Mouse (Mus musculus) kidney, postnatal 0 days (tissue): ENCODE measurements around the gene Defb47. TPM values are rescaled to one million over a fixed set of nuclear protein-coding genes. Genes with fewer than 3 reads are reported as not detected.

ENCODE experiments used
- ATAC-seq: fragments of 200-750 bp; cut with Nextera tagmentation; replicated peaks from 2 replicates; pipeline ENCODE4 v1.8.0; 2017; ENCODE audit warnings: low read depth, moderate number of reproducible peaks, moderate TSS enrichment, moderate library complexity; ENCODE audit not compliant: low FRiP score
- DNase-seq: peaks from one replicate; pipeline ENCODE4 v3.0.0-alpha.2; 2016; ENCODE audit warnings: low spot score
- H3K27ac ChIP-seq: fragments of 300-500 bp; sonication (generic); 2 replicates; pipeline ENCODE4 v1.5.1; 2014; ENCODE audit warnings: mild to moderate bottlenecking
- H3K27me3 ChIP-seq: fragments of 300-500 bp; sonication (generic); 2 replicates; pipeline ENCODE4 v1.6.1; 2014; ENCODE audit warnings: low read length, mixed read lengths; ENCODE audit not compliant: insufficient read depth
- H3K36me3 ChIP-seq: fragments of 300-500 bp; sonication (generic); 2 replicates; pipeline ENCODE4 v1.6.1; 2014; ENCODE audit warnings: low read length, mixed read lengths; ENCODE audit not compliant: insufficient read depth
- H3K4me1 ChIP-seq: fragments of 300-500 bp; sonication (generic); replicated peaks from 2 replicates; pipeline ENCODE4 v1.6.1; 2014; ENCODE audit warnings: antibody characterized with exemption, low read length, mixed read lengths; ENCODE audit not compliant: insufficient read depth
- H3K4me2 ChIP-seq: fragments of 300-500 bp; sonication (generic); 2 replicates; pipeline ENCODE4 v1.6.1; 2014; ENCODE audit warnings: mild to moderate bottlenecking, low read length, moderate library complexity, mixed read lengths
- H3K4me3 ChIP-seq: fragments of 300-500 bp; sonication (generic); replicated peaks from 2 replicates; pipeline ENCODE4 v1.5.1; 2014; ENCODE audit warnings: low read depth, low read length
- H3K9ac ChIP-seq: fragments of 300-500 bp; sonication (generic); 2 replicates; pipeline ENCODE4 v1.6.1; 2014; ENCODE audit warnings: low read depth, low read length
- H3K9me3 ChIP-seq: fragments of 300-500 bp; sonication (generic); replicated peaks from 2 replicates; pipeline ENCODE4 v1.6.1; 2016; ENCODE audit warnings: low read length, inconsistent platforms, mixed read lengths
- CTCF ChIP-seq: IDR thresholded peaks from 2 replicates; pipeline ENCODE4 v1.5.1; 2016; ENCODE audit warnings: antibody characterized with exemption, low read depth, mild to moderate bottlenecking, moderate library complexity
- WGBS: fragments of 180-500 bp; shearing (Covaris S2); extraction: QIAGEN DNeasy Blood & Tissue Kit; methylation state at CpG from one replicate; pipeline ENCODE4 v1.1.7; 2014; 5-methylcytosine and 5-hydroxymethylcytosine counted together
- polyA plus RNA-seq: library from polyadenylated mRNA; unstranded; fragments of >200 nt; fragmentation: Nextera tagmentation; extraction: Ambion mirVana; gene quantifications from 2 replicates; pipeline ENCODE4 v1.2.1, GENCODE M21; 2015

The Defb47 gene
- polyA plus RNA-seq, 1 experiment from 2014 or later: not detected

GRCm38 (mm10) chr14:63013082-63013481, 15.2 kb downstream of the Defb47 start:
- Histone ChIP-seq H3K4me3 (no peak overlapping the region), H3K27ac (no peak overlapping the region), H3K4me1 (no peaks in the 10 kb centered on the region), H3K4me2 (no peak overlapping the region), H3K36me3 (no peaks in the 10 kb centered on the region), H3K9ac (no peak overlapping the region), H3K9me3 (no peaks in the 10 kb centered on the region), H3K27me3 (no peaks in the 10 kb centered on the region)
- ATAC-seq (no peak), DNase-seq (no peak)
- 67% methylated on average over 4 of the region's 4 CpGs for WGBS
- no peak for TF ChIP-seq CTCF

- Histone ChIP-seq H3K9me3 (no peaks in the 10 kb centered on the region), H3K9ac (no peak overlapping the region), H3K4me3 (no peak overlapping the region), H3K27ac (no peak overlapping the region), H3K4me2 (no peak overlapping the region), H3K27me3 (no peaks in the 10 kb centered on the region), H3K36me3 (no peaks in the 10 kb centered on the region), H3K4me1 (no peaks in the 10 kb centered on the region)
- TF ChIP-seq CTCF: no peak
- ATAC-seq: no peak
- DNase-seq: no peak
- WGBS: 80% methylated on average over 4 of the region's 4 CpGs
Measured at GRCm38 (mm10) chr14:63014667-63015066, 16.8 kb downstream of the Defb47 start.

GRCm38 (mm10) chr14:63020524-63021156, 22.8 kb downstream of the Defb47 start:
- no peaks in the 10 kb centered on the region for H3K9me3 ChIP-seq
- no peak overlapping the region for H3K9ac ChIP-seq
- WGBS: 61% methylated on average over 6 of the region's 6 CpGs
- H3K4me3 ChIP-seq: no peak overlapping the region
- no peak overlapping the region for H3K27ac ChIP-seq
- H3K4me2 ChIP-seq: no peak overlapping the region
- no peaks in the 10 kb centered on the region for H3K36me3 ChIP-seq
- H3K27me3 ChIP-seq: no peaks in the 10 kb centered on the region
- no peaks in the 10 kb centered on the region for H3K4me1 ChIP-seq
- TF ChIP-seq CTCF: no peak
- ATAC-seq (no peak), DNase-seq (no peak)

- no peaks in the 10 kb centered on the region for H3K36me3 ChIP-seq
- H3K27ac ChIP-seq: no peak within 1 kb of the TSS
- H3K27me3 ChIP-seq: no peaks in the 10 kb centered on the region
- H3K9me3 ChIP-seq: no peaks in the 10 kb centered on the region
- ATAC-seq: no peak
- no peak within 1 kb of the TSS for H3K4me3 ChIP-seq
- H3K4me1 ChIP-seq: no peaks in the 10 kb centered on the region
- WGBS: 71% methylated on average over 3 of the region's 3 CpGs
- H3K4me2 ChIP-seq: no peak within 1 kb of the TSS
- DNase-seq: no peak
- no peak within 1 kb of the TSS for H3K9ac ChIP-seq
- no peak for TF ChIP-seq CTCF
Measured at GRCm38 (mm10) chr14:63046691-63047090, 48.8 kb downstream of the Defb47 start, which contains the start of gene Defb42. TSS of gene Defb42 (plus strand) at chr14:63046991.

GRCm38 (mm10) chr14:63049910-63050370, 52.1 kb downstream of the Defb47 start, which contains the start of gene Defb30:
TSS of gene Defb30 (minus strand) at chr14:63049960.
- Histone ChIP-seq H3K4me2 (no peak within 1 kb of the TSS), H3K9ac (no peak within 1 kb of the TSS), H3K9me3 (no peaks in the 10 kb centered on the region), H3K4me1 (no peaks in the 10 kb centered on the region), H3K27ac (no peak within 1 kb of the TSS), H3K27me3 (no peaks in the 10 kb centered on the region), H3K36me3 (no peaks in the 10 kb centered on the region), H3K4me3 (no peak within 1 kb of the TSS)
- no peak for ATAC-seq
- no peak for DNase-seq
- WGBS: 79% methylated on average over 10 of the region's 14 CpGs
- TF ChIP-seq CTCF: no peak

Other genes with a start within 250 kb of the Defb47 start
- gene Ints6, start 236.9 kb upstream of the Defb47 start, polyA plus RNA-seq: 13.5 and 17.1 TPM in 2 replicates
- 3.9 and 4.6 TPM in 2 replicates for gene Wdfy2, start 160.4 kb upstream of the Defb47 start, polyA plus RNA-seq
- not detected in 2 replicates for gene Defb48, start 13.6 kb upstream of the Defb47 start, polyA plus RNA-seq
- gene Defb43, start 13.7 kb downstream of the Defb47 start, polyA plus RNA-seq: not detected in 2 replicates
- gene Defb42, start 48.9 kb downstream of the Defb47 start, polyA plus RNA-seq: 15.1 and 23.5 TPM in 2 replicates
- not detected in 2 replicates for gene Defb30, start 51.9 kb downstream of the Defb47 start, polyA plus RNA-seq